Mouse (Mus musculus) CH12.LX (cell line): ENCODE results near the gene Sh3tc1. TPM values are rescaled to one million over a fixed set of nuclear protein-coding genes. Genes with fewer than 3 reads are reported as not detected.
A peak's percentile ranks its signal among the peaks of the same experiment; 100 is the strongest.

Source experiments
- DNase-seq: peaks from one replicate; pipeline ENCODE4 v3.0.0-alpha.2; 2013; ENCODE audit errors: extremely low read depth
- H3K27ac ChIP-seq: 2 replicates; pipeline ENCODE4 v1.5.1; 2012; ENCODE audit warnings: low read depth, mild to moderate bottlenecking, control low read depth, moderate library complexity; ENCODE audit not compliant: insufficient read depth
- H3K27me3 ChIP-seq: replicated peaks from 2 replicates; pipeline ENCODE3; 2012; ENCODE audit warnings: inconsistent platforms
- H3K36me3 ChIP-seq, 2 experiments: replicated peaks in 1 of 2; 2 replicates each; pipeline versions ENCODE3 to v1.6.1; 2012; ENCODE audit warnings: inconsistent platforms in 1 of 2, low read length in 1 of 2, mild to moderate bottlenecking in 1 of 2, mixed read lengths in 1 of 2, moderate library complexity in 1 of 2; ENCODE audit not compliant: control insufficient read depth in 1 of 2, insufficient read depth in 1 of 2
- H3K4me1 ChIP-seq, 2 experiments: 2 replicates each; pipeline ENCODE4 v1.6.1; 2012; ENCODE audit warnings: inconsistent platforms in 1 of 2, moderate library complexity in 1 of 2; ENCODE audit not compliant: insufficient read depth in 2 of 2, control insufficient read depth in 1 of 2
- H3K4me2 ChIP-seq: 2 replicates; pipeline ENCODE4 v1.6.1; 2012; ENCODE audit warnings: low read depth, mild to moderate bottlenecking, control low read depth; ENCODE audit not compliant: poor library complexity, insufficient read depth, severe bottlenecking
- H3K4me3 ChIP-seq, 3 experiments: fragments of 150-350 bp in 1 of 3; sonication (generic) in 1 of 3; replicated peaks in 1 of 3; 2 replicates each; pipeline versions ENCODE3 to v1.5.1; 2011 to 2012; ENCODE audit warnings: low read depth in 2 of 3, low read length in 2 of 3, mild to moderate bottlenecking in 2 of 3, moderate library complexity in 2 of 3, control low read depth in 1 of 3, improper control_type of control experiment in 1 of 3, inconsistent platforms in 1 of 3, mixed read lengths in 1 of 3; ENCODE audit not compliant: poor library complexity in 1 of 3
- H3K79me2 ChIP-seq: replicated peaks from 2 replicates; pipeline ENCODE4 v1.6.1; 2012; ENCODE audit warnings: mild to moderate bottlenecking, moderate library complexity; ENCODE audit not compliant: control insufficient read depth, poor library complexity, insufficient read depth, severe bottlenecking; ENCODE audit errors: extremely low read depth
- H3K9ac ChIP-seq: 2 replicates; pipeline ENCODE4 v1.6.1; 2012; ENCODE audit warnings: low read depth, mild to moderate bottlenecking, control low read depth, moderate library complexity; ENCODE audit not compliant: insufficient read depth
- H3K9me3 ChIP-seq: replicated peaks from 2 replicates; pipeline ENCODE3; 2012; ENCODE audit warnings: low read length, inconsistent platforms, mixed read lengths
- CHD1 ChIP-seq: IDR thresholded peaks from 2 replicates; pipeline ENCODE4 v1.6.1; 2012; ENCODE audit warnings: low read depth, low read length, improper control_type of control experiment, inconsistent platforms
- CHD2 ChIP-seq: IDR thresholded peaks from 2 replicates; pipeline ENCODE4 v1.6.1; 2011; ENCODE audit warnings: low read length, improper control_type of control experiment
- CTCF ChIP-seq, 2 experiments: IDR thresholded peaks in 1 of 2; conservative IDR thresholded peaks in 1 of 2; 2 replicates each; pipeline ENCODE4 v1.5.1; 2011 to 2012; ENCODE audit warnings: low read depth in 2 of 2, low read length in 2 of 2, improper control_type of control experiment in 1 of 2, inconsistent platforms in 1 of 2, mild to moderate bottlenecking in 1 of 2, moderate library complexity in 1 of 2
- E2F4 ChIP-seq: IDR thresholded peaks from 2 replicates; pipeline ENCODE4 v1.6.1; 2011; ENCODE audit warnings: low read depth, low read length, improper control_type of control experiment; ENCODE audit not compliant: insufficient replicate concordance
- EP300 ChIP-seq: IDR thresholded peaks from 2 replicates; pipeline ENCODE4 v1.6.1; 2011; ENCODE audit warnings: low read length, improper control_type of control experiment
- ETS1 ChIP-seq: conservative IDR thresholded peaks from 2 replicates; pipeline ENCODE4 v1.6.1; 2012; ENCODE audit warnings: low read depth, mild to moderate bottlenecking, inconsistent platforms, low read length, improper control_type of control experiment, moderate library complexity
- GABPA ChIP-seq: IDR thresholded peaks from 2 replicates; pipeline ENCODE4 v1.6.1; 2012; ENCODE audit warnings: low read depth, low read length, improper control_type of control experiment, inconsistent platforms; ENCODE audit not compliant: insufficient replicate concordance
- IRF4 ChIP-seq: IDR thresholded peaks from 2 replicates; pipeline ENCODE4 v1.6.1; 2014; ENCODE audit warnings: low read depth, mild to moderate bottlenecking, inconsistent platforms, low read length, improper control_type of control experiment
- JUND ChIP-seq: conservative IDR thresholded peaks from 2 replicates; pipeline ENCODE4 v1.6.1; 2011; ENCODE audit warnings: low read depth, low read length, improper control_type of control experiment
- KAT2A ChIP-seq: IDR thresholded peaks from 2 replicates; pipeline ENCODE4 v1.6.1; 2012; ENCODE audit warnings: low read length, improper control_type of control experiment, inconsistent platforms; ENCODE audit not compliant: insufficient replicate concordance
- MAFK ChIP-seq: IDR thresholded peaks from 2 replicates; pipeline ENCODE4 v1.6.1; 2011; ENCODE audit warnings: low read length, improper control_type of control experiment; ENCODE audit not compliant: insufficient replicate concordance
- MAX ChIP-seq: IDR thresholded peaks from 2 replicates; pipeline ENCODE4 v1.6.1; 2011; ENCODE audit warnings: low read length, improper control_type of control experiment
- MYC ChIP-seq: IDR thresholded peaks from 2 replicates; pipeline ENCODE4 v1.6.1; 2011; ENCODE audit warnings: low read depth, mild to moderate bottlenecking, improper control_type of control experiment, low read length
- NELFE ChIP-seq: IDR thresholded peaks from 2 replicates; pipeline ENCODE4 v1.6.1; 2011; ENCODE audit warnings: low read depth, low read length, improper control_type of control experiment
- PAX5 ChIP-seq: IDR thresholded peaks from 2 replicates; pipeline ENCODE4 v1.6.1; 2012; ENCODE audit warnings: low read length, inconsistent platforms, mixed read lengths
- POLR2A ChIP-seq: IDR thresholded peaks from 2 replicates; pipeline ENCODE4 v1.6.1; 2011; ENCODE audit warnings: low read depth, mild to moderate bottlenecking, improper control_type of control experiment, low read length
- RAD21 ChIP-seq: IDR thresholded peaks from 2 replicates; pipeline ENCODE4 v1.6.1; 2011; ENCODE audit warnings: low read depth, mild to moderate bottlenecking, low read length, improper control_type of control experiment, moderate library complexity
- RCOR1 ChIP-seq: conservative IDR thresholded peaks from 2 replicates; pipeline ENCODE4 v1.6.1; 2012; ENCODE audit warnings: low read depth, mild to moderate bottlenecking, inconsistent platforms, low read length, improper control_type of control experiment
- SMC3 ChIP-seq: IDR thresholded peaks from 2 replicates; pipeline ENCODE4 v1.6.1; 2011; ENCODE audit warnings: low read depth, low read length, improper control_type of control experiment
- TBP ChIP-seq: conservative IDR thresholded peaks from 2 replicates; pipeline ENCODE4 v1.6.1; 2011; ENCODE audit warnings: low read depth, low read length, improper control_type of control experiment
- UBTF ChIP-seq: IDR thresholded peaks from 2 replicates; pipeline ENCODE4 v1.6.1; 2012; ENCODE audit warnings: low read depth, mild to moderate bottlenecking, inconsistent platforms, low read length, improper control_type of control experiment, moderate library complexity
- USF1 ChIP-seq: IDR thresholded peaks from 2 replicates; pipeline ENCODE4 v1.6.1; 2014; ENCODE audit warnings: low read depth, mild to moderate bottlenecking, inconsistent platforms, low read length, improper control_type of control experiment
- ZC3H11A ChIP-seq: IDR thresholded peaks from 2 replicates; pipeline ENCODE4 v1.6.1; 2012; ENCODE audit warnings: low read depth, mild to moderate bottlenecking, inconsistent platforms, low read length, improper control_type of control experiment
- ZMIZ1 ChIP-seq: IDR thresholded peaks from 2 replicates; pipeline ENCODE4 v1.6.1; 2012; ENCODE audit warnings: low read depth, mild to moderate bottlenecking, inconsistent platforms, low read length, improper control_type of control experiment
- ZNF384 ChIP-seq: IDR thresholded peaks from 2 replicates; pipeline ENCODE4 v1.6.1; 2012; ENCODE audit warnings: low read depth, low read length, improper control_type of control experiment, inconsistent platforms
- dilution Hi-C: fragments of 300-500 bp; cut with MboI; formaldehyde crosslinking; loops from 2 replicates; pipeline ENCODE4 v1.14.3; 2020; ENCODE audit warnings: low sequenced_read_pairs; ENCODE audit not compliant: extremely low pct_unique_long_range_greater_than_20kb, extremely low pct_ligation_motif_present
- in situ Hi-C: fragments of 300-500 bp; cut with MboI; formaldehyde crosslinking; loops from 3 replicates; pipeline ENCODE4 v1.14.3; 2019; ENCODE audit warnings: low sequenced_read_pairs, low pct_ligation_motif_present, low pct_unique_long_range_greater_than_20kb, mixed read lengths
- polyA plus RNA-seq: library from polyadenylated mRNA; unstranded; fragments of >175 nt; gene quantifications from 2 replicates; pipeline ENCODE4 v1.2.1, GENCODE M21; 2012; ENCODE audit warnings: low read depth; ENCODE audit not compliant: insufficient read length
- total RNA-seq, 2 experiments: library from RNA; depleted of rRNA; stranded (reverse); fragments of 300-350 nt in 1 of 2; fragments of >200 nt in 1 of 2; gene quantifications; 2 replicates each; pipeline ENCODE4 v1.2.3; 2012 to 2014

Gene Sh3tc1
- total and polyA plus RNA-seq, 3 experiments: 0.85 to 2.3 (median 1.2) TPM

- Histone ChIP-seq H3K4me1 (peaks cover 0 to 12% of the 10 kb centered on the region in 2 experiments; a peak in 2 of 4 replicates), H3K9ac (no peak overlapping the region), H3K4me2 (no peak overlapping the region), H3K27ac (no peak overlapping the region), H3K27me3 (no peaks in the 10 kb centered on the region), H3K36me3 (peaks cover 0 to 21% of the 10 kb centered on the region in 2 experiments), H3K9me3 (no peaks in the 10 kb centered on the region), H3K4me3 (no peak overlapping the region)
- in situ Hi-C loops (no loop called here), dilution Hi-C loops (no loop called here)
- DNase-seq: peak; percentile 34
- TF ChIP-seq NELFE (no peak), CHD1 (no peak), SMC3 (peak; percentile 75), KAT2A (no peak), ZNF384 (no peak), E2F4 (no peak), POLR2A (no peak), MAX (no peak), MYC (no peak), USF1 (no peak), ZC3H11A (no peak), UBTF (no peak), CTCF (conservative IDR thresholded peaks at IDR 0.05 in 1 of 2, IDR thresholded peaks at IDR 0.05 in 1 of 2; ENCODE audit: low read depth in 2 of 2, low read length in 2 of 2) (peak in 1 of 2 experiments; percentile 75; a peak in 2 of 4 replicates), IRF4 (no peak), CHD2 (no peak), ETS1 (no peak), MAFK (no peak), EP300 (no peak), TBP (no peak), GABPA (no peak), JUND (no peak), PAX5 (no peak), ZMIZ1 (no peak), RAD21 (peak; percentile 59)
- TF ChIP-seq, all 38 proteins: peak for 3
- no peaks in the 10 kb centered on the region for H3K79me2 ChIP-seq
These were observed 44.0 kb downstream of the Sh3tc1 start for GRCm38 (mm10) chr5:35695815-35696214.

GRCm38 (mm10) chr5:35693638-35694037 is 46.1 kb downstream of the Sh3tc1 start:
- Histone ChIP-seq H3K9me3 (no peaks in the 10 kb centered on the region), H3K4me3 (no peak overlapping the region), H3K79me2 (no peaks in the 10 kb centered on the region), H3K4me2 (no peak overlapping the region), H3K9ac (no peak overlapping the region), H3K4me1 (peaks cover 0 to 8% of the 10 kb centered on the region in 2 experiments; a peak in 2 of 4 replicates), H3K36me3 (peaks cover 0 to 7% of the 10 kb centered on the region in 2 experiments), H3K27ac (no peak overlapping the region), H3K27me3 (peaks cover under 1% of the 10 kb centered on the region)
- dilution Hi-C loops: no loop called here
- TF ChIP-seq RCOR1 (no peak), GABPA (no peak), IRF4 (no peak), JUND (no peak), CHD1 (no peak), ZNF384 (no peak)
- in situ Hi-C loops: loop anchor here (5.0 kb wide), 1 partner anchor 106 kb away; no protein-coding TSS in a partner anchor
- no peak for DNase-seq
